Mouse (Mus musculus): Measurements from ENCODE around the gene Hes3. TPM values are rescaled to one million over a fixed set of nuclear protein-coding genes. Genes with fewer than 3 reads are reported as not detected.

Gene Hes3
- polyA plus RNA-seq, 1 experiment, result not detected

DNA sequence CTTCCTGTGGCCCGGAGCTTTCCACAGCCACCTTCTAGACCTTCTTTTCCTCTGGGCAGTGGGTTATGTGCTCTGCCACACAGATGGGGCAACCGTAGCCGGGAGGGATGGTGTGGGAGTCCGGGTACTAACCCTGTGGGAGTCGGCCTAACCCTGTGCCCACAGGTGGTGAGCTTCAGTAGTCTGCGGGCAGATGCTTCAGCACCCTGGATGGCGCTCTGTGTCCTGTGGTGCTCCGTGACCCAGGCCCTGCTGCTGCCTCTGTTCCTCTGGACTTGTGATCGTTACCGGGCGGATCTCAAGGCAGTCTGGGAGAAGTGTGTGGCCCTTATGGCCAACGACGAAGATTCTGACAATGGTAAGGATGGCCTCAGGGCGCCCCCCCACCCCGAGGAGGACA lies 9.9 kb downstream of the Hes3 start:
- DNase-seq (ENCODE audit: low read depth), result no peak

DNA sequence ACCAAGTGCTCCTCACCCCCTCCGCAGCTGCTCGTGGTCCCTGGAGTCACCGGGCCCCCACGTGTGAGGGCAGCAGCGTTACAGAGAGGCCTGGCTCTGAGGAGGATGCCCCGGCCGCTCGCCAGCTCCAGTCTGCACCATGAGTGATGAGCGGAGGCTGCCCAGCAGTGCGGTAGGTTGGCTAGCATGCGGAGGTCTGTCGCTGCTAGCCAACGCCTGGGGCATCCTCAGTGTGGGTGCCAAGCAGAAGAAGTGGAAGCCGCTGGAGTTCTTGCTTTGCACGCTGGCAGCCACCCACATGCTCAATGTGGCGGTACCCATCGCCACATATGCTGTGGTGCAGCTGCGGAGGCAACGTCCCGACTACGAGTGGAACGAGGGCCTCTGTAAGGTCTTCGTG lies 12.5 kb downstream of the Hes3 start:
- DNase-seq (ENCODE audit: low read depth), result no peak

DNA sequence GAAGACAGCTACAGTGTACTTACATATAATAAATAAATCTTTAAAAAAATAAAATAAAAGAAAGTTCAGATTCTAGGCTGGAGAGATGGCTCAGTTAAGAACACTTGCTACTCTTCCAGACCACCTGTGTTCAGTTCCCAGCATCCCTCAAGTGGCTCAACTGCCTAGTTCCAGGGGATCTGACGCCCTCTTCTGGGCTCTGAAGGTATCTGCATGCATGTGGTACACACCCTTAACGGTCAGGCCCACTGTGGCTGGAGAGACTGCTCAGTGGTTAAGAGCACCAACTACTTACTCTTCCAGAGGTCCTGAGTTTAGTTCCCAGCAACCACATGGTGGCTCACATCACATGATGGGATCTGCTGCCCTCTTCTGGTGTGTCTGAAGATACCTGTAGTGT lies 13.5 kb downstream of the Hes3 start:
- DNase-seq (ENCODE audit: low read depth), result no peak

DNA sequence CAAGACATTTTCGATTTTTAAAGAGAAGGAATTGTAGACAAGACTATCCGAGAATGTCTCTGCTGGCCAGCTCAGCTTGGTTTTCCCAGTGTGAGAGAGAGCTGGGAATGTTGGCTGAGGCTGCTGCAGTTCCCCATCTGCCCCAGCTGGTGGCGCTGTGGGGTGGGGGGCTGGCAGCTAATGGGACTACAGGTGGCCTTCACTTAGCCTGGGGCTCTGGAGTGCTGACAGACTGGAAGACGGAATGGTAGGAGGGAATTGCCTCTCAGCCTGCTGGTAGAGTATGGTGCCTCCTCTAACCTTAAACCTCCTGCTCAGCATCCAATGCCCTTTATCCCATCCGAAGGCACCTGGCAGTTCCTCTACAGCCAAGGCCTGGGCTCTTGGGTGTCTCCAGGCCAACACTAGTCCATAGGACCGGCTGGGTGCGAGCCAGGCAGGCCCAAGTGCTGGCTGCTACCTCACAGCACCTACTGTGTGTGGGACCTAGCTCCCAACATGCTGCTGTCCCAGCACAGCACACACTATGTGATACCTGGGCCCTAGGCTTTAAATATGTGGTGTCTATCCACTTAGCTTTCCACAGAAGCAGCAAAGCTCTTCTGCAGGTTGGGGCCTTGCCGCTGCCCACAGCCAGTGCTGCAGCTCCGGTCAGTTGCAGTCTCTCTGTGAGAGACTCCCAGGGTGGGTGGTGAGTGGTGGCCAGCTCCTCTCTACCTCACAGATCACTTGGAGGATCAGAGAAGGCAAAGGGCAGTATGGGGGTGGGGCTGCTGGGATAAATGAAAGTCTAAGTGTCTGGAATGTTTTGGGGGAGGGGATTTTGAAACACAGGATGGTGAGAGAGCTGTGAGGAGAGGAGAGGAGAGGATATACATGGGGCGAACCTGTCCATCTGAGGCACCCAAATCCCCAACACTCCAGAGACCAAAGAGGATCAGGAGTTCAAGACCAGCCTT lies 14.8 kb downstream of the Hes3 start:
- no peak for DNase-seq (ENCODE audit: low read depth)

DNA sequence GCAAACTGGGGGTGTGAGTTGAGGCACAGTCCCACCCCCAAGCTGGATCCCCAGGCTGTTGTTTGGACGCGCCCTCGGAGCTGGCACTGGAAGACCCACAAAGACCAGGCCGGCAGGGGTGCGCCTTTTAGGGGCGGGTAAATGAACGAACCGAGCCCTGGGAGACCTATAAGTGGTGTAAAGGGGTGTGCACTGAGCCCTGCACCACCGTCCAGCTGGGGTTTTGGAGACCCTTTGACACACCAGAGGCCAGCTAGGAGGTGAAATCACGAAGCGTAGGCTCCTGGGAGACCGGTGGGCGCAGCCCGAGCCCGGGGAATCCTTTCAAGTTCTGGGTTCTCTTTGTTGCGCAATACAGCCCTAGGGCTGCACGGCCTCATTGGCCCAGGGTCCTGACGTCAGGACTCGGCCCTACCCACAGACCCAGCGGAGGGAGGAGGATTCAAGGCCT lies 16.8 kb downstream of the Hes3 start:
- no peak for DNase-seq (ENCODE audit: low read depth)

DNA sequence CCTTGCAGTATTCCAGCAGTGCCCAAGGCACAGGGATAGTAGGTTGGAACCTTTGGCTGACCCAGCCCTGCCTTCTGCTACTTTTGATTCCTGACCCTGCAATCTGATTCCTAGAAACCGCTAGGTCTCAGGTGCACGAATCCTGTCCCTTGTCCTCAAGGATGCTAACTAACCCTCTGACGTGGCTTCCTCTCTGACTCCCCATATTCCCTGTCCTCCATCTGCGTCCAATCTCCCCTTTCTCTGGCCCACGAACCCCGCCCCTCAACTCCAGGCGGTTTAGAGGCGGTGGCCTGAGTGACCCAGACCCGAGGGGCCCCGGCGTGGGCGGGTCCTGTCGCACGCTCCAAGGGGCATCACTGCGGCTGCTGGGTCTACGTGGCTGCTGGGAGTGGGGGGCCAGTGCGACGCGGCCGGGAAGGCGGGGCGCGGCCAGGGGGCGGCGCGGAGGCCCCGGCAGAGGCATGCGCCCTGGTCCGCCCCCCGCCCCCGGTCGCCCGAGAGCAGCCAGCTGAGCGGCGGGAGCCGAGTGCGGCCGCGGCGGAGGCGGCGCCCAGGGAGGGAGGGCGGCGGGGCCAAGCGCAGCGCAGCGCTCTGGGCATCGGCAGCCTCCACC lies 17.7 kb downstream of the Hes3 start, which contains the start of gene Gpr153:
Gene Gpr153, plus strand, starts transcription at position 612 of the 616 bp plus-strand sequence.
- no peak for DNase-seq (ENCODE audit: low read depth)

DNA sequence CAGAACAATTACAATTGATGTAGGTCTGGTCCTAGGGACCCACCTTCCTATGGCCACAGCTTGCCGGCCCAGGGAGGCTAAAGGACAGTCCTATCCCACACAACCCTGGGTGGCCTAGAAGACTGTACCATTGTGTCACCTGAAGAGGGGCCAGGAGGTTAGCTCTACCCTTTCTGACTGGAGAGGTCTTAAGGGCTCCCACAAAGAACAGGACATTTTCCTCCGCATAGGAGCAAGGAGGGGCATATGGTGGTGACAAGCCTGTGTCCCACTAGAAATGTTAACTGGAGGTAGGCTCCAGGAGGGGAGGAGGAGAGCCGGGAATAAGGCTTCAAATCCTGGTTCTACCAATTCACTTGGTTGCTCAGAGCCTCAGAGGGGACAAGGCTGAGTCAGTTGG lies 18.3 kb downstream of the Hes3 start:
- DNase-seq (ENCODE audit: low read depth), result no peak

DNA sequence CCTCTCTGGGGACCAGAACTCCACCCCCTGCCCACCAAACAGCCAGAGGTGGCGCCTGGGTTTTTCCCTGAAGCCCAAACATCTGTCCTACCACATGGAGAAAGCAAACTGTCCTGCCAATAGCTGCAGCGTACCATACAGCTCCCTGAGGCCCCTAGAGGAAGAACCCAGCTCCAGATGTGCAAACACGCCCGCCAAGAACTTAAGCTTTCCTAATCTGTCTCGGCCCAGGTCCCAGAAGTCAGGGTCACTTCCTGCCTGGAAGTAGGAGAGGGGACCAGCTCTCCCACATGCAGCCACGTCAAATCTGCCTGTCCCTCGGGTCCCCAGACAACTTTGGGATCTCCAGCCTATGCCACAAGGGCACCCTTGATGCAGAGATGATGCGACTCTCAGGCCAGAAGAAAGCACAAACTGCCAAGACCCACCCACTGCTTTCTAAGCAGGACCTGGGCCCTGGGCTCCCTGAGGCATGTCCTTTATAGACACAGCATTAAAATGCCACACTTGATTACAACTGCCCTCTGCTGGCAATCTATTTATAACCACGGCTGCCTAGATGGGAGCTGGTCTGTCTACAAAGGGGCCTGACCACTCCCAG lies 18.9 kb downstream of the Hes3 start:
- no peak for DNase-seq (ENCODE audit: low read depth)

DNA sequence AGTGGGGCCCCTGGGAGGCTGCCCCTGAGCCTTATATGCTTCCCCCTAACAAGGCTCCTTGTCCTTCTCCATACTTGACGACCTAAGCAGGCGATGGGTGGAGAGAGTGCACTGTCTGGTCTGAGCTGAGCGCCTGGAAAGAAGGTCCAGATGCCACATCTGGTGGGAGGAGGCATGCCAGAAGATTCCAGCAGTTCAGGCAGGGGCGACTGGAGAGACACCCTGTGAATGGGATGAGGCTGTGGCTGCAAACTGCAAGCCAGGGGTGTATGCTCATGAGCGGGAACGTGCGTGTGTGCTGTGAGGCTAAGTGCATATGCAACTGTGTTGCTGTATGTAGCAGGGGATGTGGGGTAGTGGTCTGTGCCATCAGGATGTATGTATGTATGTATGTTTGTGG lies 19.5 kb downstream of the Hes3 start:
- DNase-seq (ENCODE audit: low read depth), result no peak

DNA sequence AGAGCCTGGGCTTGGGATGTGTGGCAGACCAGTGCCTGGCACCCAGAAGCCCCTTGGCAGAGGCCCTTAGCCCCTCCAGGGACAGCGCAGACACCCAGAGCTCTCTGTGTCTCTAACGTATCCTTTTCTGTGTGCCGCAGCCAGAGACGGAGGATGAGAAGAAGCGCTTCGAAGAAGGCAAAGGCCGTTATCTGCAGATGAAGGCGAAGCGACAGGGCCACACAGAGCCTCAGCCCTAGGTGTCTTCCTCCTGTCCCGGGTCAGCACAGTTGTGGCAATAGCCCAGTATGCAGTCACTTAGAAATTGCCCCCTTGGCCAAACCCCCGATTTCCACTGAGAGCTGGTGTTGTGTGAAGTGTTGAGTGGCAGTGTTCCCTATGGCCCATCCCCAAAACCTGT lies 20.1 kb downstream of the Hes3 start:
- no peak for DNase-seq (ENCODE audit: low read depth)

DNA sequence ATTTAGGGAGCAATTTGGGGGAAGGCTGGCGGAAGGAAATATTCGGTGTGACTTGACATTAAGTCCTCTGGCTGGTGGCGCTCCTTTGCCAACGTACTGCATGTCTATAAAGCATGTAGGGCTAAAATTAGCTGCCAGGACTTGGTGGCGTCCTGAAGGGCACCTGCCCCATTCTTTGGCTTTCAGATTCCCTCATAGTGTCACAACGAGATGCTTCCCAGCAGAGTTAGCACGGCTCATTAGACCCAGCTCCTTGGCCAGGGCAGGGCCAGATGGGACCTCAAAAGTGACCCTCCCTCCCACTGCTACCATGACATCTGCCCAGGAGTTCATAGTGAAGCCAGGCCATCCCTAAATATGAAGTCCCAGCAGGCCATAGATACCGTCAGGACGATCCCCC lies 20.9 kb downstream of the Hes3 start:
- no peak for DNase-seq (ENCODE audit: low read depth)

DNA sequence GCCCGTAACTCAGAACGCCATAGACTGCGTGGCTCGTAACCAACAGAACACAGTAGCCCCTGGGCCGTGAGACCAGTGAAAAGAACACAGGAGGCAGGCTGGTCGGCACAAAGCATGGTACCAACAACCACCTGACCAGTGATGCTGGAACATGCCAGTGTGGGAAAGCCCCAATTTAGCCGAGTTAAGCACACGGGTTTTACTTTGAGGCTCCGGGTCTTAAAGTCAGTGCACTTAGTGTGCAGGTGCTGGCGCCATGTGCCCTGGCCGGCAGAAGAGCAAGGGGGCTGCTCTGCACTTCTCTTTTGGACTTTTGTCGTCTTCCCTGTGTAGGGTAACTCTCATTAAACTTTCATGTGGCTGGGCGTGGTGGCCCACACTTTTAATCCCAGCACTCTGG lies 21.5 kb downstream of the Hes3 start:
- no peak for DNase-seq (ENCODE audit: low read depth)

DNA sequence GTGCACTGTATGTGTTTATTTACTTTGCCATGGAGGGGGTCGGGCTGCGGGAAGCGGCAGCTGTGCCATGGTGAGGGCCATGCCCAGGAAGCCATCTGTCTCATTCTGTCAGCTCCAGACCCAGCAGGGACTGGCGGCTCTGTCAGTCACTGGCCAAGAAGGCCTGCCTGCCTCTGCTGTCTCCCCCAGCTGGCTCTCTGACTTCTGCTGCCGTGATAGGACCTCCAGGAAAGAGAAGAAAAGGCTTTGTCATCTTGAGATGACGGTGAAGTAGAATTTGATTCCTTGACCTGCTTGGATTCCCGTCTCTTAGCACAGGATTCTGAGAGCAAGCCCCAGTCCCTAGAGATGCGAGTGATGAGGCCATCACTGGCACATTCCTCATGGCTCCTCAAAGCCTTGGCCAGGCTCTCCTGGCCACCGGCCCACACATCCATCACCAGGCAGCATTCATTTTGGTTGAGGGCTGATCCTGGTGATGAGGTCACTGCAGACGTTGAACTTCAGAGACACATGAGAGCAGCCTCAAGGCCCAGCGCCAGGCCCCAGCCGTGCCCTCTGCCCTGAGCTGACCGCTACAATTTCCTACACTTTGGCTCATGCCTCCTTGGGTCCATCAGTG lies 23.6 kb downstream of the Hes3 start:
- DNase-seq (ENCODE audit: low read depth), result no peak

DNA sequence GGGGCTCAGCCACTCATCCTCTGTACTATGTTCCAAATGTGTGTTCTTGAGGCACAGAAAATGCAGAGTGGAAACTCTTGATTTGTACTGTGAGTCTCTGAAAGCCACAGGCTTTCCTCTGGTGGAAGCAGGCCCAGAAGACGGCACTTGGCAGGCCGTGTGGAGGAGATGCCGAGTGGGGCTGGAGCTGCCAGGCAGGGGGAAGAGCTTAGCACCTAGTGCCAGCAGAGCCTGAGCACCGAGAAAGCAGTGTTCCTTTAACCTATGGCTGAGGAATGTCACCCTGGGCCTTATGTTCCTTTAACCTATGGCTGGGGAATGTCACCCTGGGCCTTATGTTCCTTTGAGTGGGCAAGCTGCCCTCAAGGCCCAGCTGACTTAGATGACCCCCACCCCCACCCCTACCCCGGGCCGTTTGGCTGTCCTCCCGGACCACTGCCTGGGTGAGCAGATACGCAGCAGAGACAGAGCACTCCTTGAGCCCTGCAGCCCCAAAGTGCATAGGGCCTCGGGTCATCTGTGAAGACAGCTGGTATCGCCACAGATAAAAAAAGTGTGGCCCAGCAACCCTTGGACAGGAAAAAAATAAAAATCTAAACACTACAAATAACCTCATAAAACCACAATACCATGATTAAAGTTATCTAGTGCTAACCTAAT lies 25.1 kb downstream of the Hes3 start:
- no peak for DNase-seq (ENCODE audit: low read depth)

DNA sequence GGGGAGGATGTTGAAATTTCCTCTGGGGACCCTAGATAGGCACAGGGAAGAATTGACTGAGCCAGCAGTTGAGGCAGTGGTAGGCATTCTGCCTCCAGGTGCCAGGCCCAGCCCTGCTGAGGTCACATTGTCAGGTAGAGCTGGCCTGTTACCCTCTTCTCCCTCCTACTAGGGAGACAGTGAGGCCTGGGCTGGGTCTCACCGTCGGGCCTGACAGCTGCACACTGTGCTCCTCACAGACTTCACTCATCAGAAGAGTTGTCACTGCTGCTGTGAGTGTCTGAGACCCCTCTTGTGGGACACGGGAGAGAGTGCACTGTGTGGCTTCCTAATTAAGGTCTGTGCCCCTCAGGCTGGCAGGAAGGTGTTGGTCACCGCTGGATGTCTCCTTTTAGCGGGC lies 25.7 kb downstream of the Hes3 start:
- no peak for DNase-seq (ENCODE audit: low read depth)

DNA sequence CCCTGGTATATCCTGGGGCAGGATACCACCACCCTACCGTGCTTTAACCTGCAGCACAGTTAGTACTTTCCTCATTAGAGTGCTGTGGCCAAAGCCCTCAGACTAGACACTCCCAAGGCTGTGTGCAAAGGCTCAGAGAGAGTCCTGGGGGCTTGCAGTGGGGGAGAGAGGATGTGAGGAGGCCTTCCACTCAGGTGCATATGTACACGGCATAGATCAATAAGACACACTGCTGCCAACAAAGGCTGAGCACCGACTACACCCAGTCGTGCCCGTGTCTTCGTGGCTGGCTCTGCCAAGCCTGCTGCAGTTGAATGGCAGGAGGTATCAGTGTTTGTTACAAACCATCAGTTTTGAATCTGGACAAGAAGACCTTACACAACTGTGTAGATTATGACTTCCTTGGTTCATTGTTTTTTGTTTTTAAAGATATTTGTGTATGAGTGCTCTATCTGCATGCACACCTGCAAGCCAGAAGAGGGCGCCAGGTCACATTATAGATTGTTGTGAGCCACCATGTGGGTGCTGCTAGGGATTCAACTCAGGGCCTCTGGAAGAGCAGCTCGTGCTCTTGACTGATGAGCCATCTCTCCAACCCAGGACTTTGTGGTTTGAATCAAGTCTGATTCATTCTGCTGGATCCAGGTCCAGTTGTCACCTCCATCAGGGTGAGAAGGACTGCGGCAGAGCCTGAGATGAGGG lies 26.4 kb downstream of the Hes3 start:
- no peak for DNase-seq (ENCODE audit: low read depth)

DNA sequence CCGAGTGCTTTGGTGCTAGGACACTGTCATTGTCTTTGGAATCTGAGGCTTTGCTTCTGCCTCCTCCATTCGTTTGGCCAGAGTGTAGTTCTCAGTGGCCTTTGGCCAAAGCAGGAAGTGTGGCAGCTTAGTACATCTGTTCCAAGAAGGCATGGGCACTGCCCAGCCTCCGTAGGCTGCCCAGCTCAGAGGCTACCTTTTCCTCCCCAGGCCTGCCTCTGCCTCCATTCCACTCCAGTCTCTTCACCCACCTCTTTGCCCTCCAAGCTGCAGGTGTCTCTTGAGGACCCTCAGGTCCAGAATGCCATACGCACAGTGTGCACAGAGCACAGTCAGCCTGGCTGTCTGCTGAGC lies 27.3 kb downstream of the Hes3 start:
- no peak for DNase-seq (ENCODE audit: low read depth)

DNA sequence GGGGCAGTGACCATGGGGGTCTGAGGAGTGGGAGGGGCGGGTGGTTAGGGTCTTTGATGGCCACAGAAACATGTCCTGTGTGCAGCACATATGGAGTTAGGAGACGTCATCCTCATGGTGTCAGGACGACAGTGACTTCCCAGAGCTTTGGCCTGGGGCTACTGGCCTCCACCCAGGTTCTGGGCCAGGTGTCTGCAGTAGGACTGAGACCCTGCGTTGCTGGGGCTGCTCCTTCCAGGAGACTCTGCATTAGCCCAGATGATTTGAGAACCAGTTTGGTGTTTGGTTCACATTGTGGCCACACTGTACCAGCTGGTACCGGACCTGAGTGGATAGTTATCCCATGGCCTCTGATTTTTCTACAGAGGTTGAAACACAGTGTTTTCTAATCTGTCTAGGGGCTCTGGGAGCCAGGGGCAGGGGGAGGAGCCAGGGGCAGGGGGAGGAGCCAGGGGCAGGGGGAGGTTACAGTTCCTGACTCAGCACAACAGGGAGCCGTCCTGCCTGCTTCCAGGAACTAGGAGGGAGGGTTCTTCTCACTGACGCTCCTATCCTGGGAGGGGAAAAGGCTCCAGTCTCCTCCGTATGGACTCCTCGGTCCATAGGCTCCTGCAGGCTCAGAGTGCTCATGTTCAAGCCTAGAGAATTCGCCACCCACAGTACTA lies 27.8 kb downstream of the Hes3 start:
- DNase-seq (ENCODE audit: low read depth), result no peak

DNA sequence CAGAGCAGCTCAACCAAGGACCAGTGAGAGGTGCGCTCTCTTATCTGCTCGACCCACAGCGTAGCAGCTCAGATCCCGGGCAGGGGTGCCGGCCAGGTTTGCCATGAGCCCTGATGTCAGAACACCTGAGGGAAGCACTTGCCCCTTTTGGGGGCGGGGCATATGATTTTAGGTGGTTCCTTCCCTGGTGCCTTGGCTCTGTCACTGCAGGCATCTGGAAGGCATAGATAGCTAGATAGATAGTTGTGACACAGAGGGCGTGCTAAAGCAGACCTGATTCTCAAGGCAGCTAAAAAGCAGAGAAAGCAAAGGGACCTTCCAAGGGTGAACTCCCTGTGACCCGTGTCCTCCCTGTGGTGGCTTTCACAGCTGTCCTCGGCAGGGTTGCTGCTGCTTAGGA lies 28.4 kb downstream of the Hes3 start:
- DNase-seq (ENCODE audit: low read depth), result no peak

DNA sequence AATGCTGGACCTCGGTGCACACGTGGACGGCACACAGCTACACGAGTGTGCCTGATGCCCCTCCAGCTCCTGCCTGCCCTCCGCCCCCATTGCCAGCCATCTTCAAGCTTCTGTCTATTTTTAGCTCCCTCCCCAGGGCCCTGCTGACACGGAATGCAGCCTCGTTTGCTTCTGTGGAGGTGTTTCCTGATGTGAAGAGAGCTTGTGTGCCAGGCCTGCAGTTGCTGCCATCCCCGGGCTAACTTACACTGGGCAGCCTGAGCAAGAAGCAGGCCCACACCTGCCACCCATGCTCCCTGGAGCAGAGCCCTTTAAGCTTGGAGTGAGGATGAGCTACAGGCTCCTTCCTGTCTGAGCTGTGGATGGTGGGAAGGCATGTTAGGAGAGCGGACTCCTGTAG lies 29.3 kb downstream of the Hes3 start:
- DNase-seq (ENCODE audit: low read depth), result no peak

DNA sequence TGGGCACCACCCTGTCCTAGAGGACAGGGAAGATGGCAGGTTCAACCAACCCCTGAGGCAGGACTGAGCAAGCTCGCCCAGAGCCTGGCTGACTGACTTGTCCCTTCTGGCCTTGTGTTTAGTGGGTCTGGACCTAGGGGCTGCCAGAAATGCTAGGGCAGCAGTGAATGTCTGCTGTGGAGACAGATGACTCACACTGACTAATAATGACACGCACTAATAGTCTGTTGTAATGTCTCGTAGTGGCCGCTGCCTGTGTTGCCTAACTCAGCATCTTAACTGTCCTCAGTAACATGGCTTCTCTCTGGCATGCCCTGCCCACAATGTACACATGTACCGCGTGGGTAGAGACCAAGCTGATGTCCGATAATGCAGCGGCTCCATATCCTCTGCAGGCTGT lies 31.0 kb downstream of the Hes3 start:
- DNase-seq (ENCODE audit: low read depth), result no peak

All from gonadal fat pad, adult 2 months (tissue).